Mouse (Mus musculus) adrenal gland, adult 18-20 months (tissue): Measurements from ENCODE around the gene Ccdc74a. TPM values are rescaled to one million over a fixed set of nuclear protein-coding genes. Genes with fewer than 3 reads are reported as not detected.

Source experiments
- DNase-seq, 2 experiments: peaks; one replicate each; pipeline ENCODE4 v3.0.0; 2021 to 2022; ENCODE audit warnings: low spot score in 2 of 2
- total RNA-seq, 2 experiments: library from RNA; stranded (reverse); gene quantifications; 1 replicate in 1 of 2; 2 replicates in 1 of 2; pipeline ENCODE4 v1.2.3; 2021

Ccdc74a gene
- total RNA-seq, 2 experiments from 2014 or later = 1.2 to 1.8 TPM

GRCm38 (mm10) chr16:17640706-17641105 is 5.6 kb upstream of the Ccdc74a start:
- DNase-seq = no peak

- no peak for DNase-seq
Observed at GRCm38 (mm10) chr16:17641301-17641700, 5.0 kb upstream of the Ccdc74a start.

GRCm38 (mm10) chr16:17642311-17642710 is 4.0 kb upstream of the Ccdc74a start:
- no peak for DNase-seq

- no peak for DNase-seq
Observed at GRCm38 (mm10) chr16:17643437-17643990, 2.8 kb upstream of the Ccdc74a start.

GRCm38 (mm10) chr16:17647156-17647555 is 886 bp downstream of the Ccdc74a start:
- DNase-seq = no peak

DNA sequence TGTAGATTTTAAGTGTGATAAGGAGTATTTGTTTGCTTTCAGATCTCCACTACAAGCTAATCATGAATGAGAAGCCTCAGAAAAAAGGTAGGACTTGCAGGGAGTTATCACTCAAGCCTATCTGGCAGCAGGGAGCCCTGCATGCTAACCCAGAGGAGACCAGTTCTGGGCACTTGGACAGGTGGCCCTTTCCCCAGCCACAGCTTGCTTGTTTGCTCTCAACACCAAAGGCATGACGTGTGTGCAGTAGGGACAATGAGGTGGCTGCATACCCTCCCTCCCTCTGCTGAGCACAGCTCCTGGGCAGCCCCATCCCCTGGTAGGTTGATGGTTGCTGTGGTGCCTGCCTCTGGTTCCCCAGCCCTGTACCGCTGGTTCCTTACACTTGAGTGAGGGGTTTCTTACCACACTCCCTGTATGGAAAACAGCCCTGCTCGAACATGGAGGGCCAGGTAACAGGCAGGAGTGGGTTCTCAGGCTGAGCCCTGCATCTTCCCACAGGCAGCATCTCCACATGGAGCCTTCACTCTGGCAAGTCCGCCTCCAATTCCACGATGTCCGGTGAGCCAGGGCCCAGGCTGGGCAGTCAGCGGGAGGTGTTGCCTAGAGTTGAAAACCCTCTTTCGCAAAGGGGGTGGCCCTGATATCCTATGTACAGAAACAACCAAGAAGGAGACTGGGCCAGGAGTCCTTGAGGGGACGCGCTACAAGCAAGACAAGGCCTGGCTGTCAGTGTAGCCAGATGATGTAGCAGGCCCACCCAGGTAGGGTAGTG is 1.5 kb downstream of the Ccdc74a start:
- no peak for DNase-seq

- DNase-seq = no peak
Observed at GRCm38 (mm10) chr16:17649925-17650605, 3.8 kb downstream of the Ccdc74a start.

GRCm38 (mm10) chr16:17650711-17651110 is 4.4 kb downstream of the Ccdc74a start:
- DNase-seq = no peak

DNA sequence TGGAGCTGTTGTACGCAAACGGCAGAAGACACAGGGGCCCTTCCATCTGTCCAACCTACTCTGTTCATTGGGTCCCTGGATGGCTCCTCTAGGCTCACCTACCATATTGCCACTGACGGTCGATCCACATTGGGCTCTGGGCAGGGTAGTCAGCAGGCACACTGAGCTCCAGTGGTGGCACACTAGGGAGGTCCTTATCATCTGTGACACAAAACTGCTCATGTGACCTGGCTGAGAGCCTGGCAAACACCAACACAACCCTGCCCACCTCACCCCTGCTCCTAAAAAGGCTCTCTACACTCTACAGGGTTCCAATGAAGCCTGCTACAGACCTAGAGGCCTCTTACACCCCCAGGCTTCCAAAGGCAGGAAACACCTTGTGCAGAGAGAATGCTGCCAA is 6.3 kb downstream of the Ccdc74a start:
- no peak for DNase-seq

- no peak for DNase-seq
Observed at GRCm38 (mm10) chr16:17653601-17654000, 7.3 kb downstream of the Ccdc74a start.

DNA sequence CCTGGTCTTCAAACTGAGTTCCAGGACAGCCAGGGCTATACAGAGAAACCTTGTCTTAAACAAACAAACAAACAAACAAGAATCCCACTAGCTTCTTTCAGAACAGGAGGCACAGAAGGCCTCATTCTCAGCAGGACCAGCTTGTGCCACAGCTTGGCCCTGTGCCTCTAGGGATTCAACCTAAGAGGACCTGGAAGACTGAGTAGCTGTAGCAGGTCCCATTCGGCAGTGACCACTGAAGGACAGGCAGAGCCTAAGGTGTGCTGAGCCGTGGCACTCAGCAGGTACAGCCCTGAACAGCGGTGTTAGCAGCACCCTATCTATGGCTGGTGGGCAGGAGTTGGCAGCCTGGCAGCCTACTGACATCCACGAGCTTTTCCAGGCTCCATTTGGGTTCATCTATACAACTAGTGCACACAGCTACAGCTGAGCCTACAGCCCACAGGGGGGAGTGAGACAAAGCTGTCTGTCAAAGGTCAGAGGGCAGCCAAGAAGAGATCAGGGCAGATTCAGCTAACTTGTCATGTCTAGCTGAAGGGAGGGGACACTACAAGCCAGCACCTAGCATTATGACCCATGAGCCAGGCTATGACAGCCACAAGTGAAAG is 8.0 kb downstream of the Ccdc74a start:
- DNase-seq = no peak

DNA sequence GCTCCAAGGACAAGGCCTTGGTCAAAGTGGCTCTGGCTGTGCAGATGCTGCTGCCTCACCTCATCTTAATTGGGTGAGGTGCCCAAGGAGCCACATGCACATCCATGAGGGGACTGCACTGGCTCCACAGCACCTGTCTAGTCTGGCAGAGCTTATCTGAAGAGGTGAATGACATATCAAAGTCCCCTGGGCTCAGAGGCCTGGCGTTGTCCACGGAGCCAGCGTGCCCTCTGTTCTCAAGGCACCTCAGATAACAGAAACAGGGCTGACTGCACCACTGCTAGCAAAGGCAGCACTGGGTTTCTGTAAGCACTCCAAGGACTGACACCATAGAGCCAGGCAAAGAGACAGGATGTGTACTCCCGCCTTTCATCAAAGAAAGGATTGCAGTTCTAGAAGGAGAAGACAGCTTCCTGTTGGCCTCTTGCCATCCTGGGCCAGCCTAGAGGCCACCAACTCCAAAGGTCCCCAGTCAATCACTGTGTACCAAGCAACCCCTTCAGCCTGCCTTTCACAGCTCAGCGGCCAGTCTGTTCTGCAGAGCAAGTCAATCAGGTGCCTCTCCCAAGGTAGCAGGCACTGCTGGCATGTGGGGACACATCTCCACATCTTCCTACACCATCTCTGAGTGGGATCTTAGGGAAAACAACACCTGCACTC is 10.1 kb downstream of the Ccdc74a start:
- DNase-seq = no peak

DNA sequence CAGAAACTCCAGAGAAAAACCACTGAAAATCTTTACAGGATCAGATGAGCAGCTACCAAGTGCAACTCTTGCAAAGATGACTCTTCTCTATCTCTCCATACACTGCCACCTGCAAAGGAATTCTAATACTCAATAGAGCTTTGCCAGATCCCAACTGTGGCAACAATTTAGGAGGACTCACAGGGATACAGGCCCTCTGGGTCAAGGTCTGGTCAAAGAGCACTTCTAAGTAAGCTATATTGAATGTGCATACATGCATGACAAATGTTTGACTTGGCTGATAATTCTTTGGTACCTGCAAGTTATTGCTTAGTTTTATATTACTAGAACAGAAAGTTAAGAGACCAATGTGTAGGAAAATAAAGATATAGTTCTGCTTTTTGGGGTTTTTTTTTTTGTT is 19.3 kb downstream of the Ccdc74a start:
- no peak for DNase-seq

DNA sequence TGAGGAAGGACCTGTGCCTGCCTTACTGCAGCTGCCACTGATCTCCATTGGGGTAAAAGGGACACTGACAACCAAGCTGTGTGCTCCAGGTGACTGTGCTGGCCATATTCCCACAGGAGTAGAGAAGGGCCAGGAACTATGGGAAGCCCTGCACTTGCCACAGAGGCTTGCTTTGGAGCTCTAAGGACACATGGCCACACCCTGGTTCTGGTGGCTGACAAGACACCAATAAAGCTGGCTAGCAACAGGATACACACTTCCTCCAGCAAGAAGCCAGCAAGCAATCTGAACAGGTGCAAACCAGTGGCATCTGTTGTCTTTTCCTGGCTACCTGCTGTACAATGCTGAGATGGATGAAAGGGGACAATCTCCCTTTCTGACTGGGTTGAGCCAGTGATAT is 23.6 kb downstream of the Ccdc74a start:
- no peak for DNase-seq

DNA sequence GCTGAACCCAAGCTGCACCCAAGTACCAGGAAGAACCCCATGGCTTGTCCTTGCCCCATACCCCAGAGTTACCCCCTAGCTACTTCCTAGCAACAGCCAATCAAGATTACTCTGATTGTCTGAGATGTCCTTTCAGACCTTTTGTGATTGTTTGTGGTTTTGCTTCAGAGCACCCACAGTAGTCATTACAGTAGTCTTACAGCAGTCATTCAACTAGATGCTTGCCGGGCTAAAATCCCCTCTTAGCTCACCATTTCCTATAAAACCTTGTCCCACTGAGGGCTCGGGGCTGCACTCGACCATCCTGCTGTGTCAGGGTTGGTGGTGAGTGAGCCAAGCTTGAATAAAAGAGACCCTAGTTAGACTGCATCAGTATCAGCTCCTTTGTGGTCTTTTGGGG is 48.6 kb downstream of the Ccdc74a start:
- DNase-seq = no peak

Other genes starting within 250 kb of the Ccdc74a start
- 10 to 100 TPM; 27.7 to 29.3 TPM for gene Snap29, start 240.5 kb upstream of the Ccdc74a start, total RNA-seq
- gene Pi4ka, start 240.2 kb upstream of the Ccdc74a start, total RNA-seq = 100 to 1,000 TPM in 1 of 2 experiments, 10 to 100 TPM in 1; 95.5 to 105 TPM
- gene Crkl, start 194.5 kb upstream of the Ccdc74a start, total RNA-seq = 10 to 100 TPM; 38.3 to 39.2 TPM
- gene Aifm3, start 156.9 kb upstream of the Ccdc74a start, total RNA-seq = 10 to 100 TPM in 1 of 2 experiments, 1 to 10 TPM in 1; 7.3 to 11.7 TPM
- 10 to 100 TPM; 58.7 to 64.6 TPM for gene Lztr1, start 137.8 kb upstream of the Ccdc74a start, total RNA-seq
- 10 to 100 TPM; 35.1 to 38.5 TPM for gene Thap7, start 115.3 kb upstream of the Ccdc74a start, total RNA-seq
- gene Lrrc74b, start 85.2 kb upstream of the Ccdc74a start, total RNA-seq = not detected
- gene P2rx6, start 84.6 kb upstream of the Ccdc74a start, total RNA-seq = 1 to 10 TPM; 1.8 to 2.8 TPM
- gene Slc7a4, start 63.3 kb upstream of the Ccdc74a start, total RNA-seq = 10 to 100 TPM in 1 of 2 experiments, 1 to 10 TPM in 1; 8.7 to 14.2 TPM
- 10 to 100 TPM; 29.9 to 30.2 TPM for gene Smpd4, start 27.1 kb upstream of the Ccdc74a start, total RNA-seq
- gene Med15, start 86.4 kb downstream of the Ccdc74a start, total RNA-seq = 10 to 100 TPM; 57.1 to 58.2 TPM
- 10 to 100 TPM; 29.8 to 38.3 TPM for gene Klhl22, start 113.1 kb downstream of the Ccdc74a start, total RNA-seq
- gene Scarf2, start 150.8 kb downstream of the Ccdc74a start, total RNA-seq = 10 to 100 TPM in 1 of 2 experiments, 1 to 10 TPM in 1; 9.5 to 11.7 TPM
- not detected for gene B830017H08Rik, start 186.7 kb downstream of the Ccdc74a start, total RNA-seq
- gene Car15, start 191.9 kb downstream of the Ccdc74a start, total RNA-seq = 1 to 10 TPM; 1.8 to 2.2 TPM
- under 1 TPM; 0.32 to 0.66 TPM for gene Gm20518, start 245.2 kb downstream of the Ccdc74a start, total RNA-seq
- gene Tssk1, start 247.8 kb downstream of the Ccdc74a start, total RNA-seq = not detected